Mouse (Mus musculus) cerebellum, adult 2 months (tissue): ENCODE results near the gene Cox7a2l.

Experiments
- CTCF ChIP-seq: fragments of 200-500 bp; IDR thresholded peaks from 2 replicates; pipeline ENCODE4 v1.5.1; 2011; ENCODE audit warnings: low read depth, mild to moderate bottlenecking, control low read depth, low read length, moderate library complexity, borderline replicate concordance; ENCODE audit not compliant: insufficient read depth
- POLR2A ChIP-seq: fragments of 200-500 bp; IDR thresholded peaks from 2 replicates; pipeline ENCODE4 v1.6.1; 2011; ENCODE audit warnings: low read length, control low read depth, borderline replicate concordance; ENCODE audit not compliant: insufficient read depth

- no peak for TF ChIP-seq POLR2A
- no peak for TF ChIP-seq CTCF
Observed at GRCm38 (mm10) chr17:83498889-83499288, 18.2 kb downstream of the Cox7a2l start.
